Mouse (Mus musculus): ENCODE measurements around the gene Elmo1.

DNA sequence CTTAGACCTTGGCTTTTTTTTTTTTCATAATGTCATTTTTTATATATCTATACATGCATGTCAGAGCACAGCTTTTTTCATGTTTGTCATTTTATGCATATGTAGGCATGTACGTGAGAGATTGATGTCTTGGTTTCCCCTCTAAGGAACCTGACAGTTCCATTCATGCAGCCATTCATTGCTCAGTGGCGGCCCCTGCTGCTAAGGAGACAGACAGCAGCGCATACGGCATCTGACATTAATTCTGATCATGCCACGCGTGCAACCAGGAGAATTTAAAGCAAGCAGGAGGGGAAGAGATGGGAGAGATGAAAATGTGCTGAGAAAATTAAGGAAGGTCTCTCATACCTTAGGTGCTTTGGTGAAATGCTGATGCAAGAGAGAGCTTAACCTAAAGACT lies 381.3 kb downstream of the Elmo1 start:
- TF ChIP-seq CTCF (IDR thresholded peaks at IDR 0.05; ENCODE audit: low read depth) (peak; percentile 81), EP300 (IDR thresholded peaks at IDR 0.05; ENCODE audit: low read depth) (no peak)
